Mouse (Mus musculus) heart, postnatal 10 days (tissue): ENCODE measurements at regions not wholly inside any gene's neighbourhood (a gene's known extent, or its start where the extent isn't known, plus 50 kb on each side); places are given as distances from the start of the nearest gene placed in this dataset.

Experiments
- DNase-seq, 2 experiments: peaks; one replicate each; pipeline ENCODE4 v3.0.0; 2021
- intact Hi-C: fragments of 180-260 bp; cut with DNase I; formaldehyde crosslinking; loops from one replicate; pipeline ENCODE4 v1.15.1; 2025

DNA sequence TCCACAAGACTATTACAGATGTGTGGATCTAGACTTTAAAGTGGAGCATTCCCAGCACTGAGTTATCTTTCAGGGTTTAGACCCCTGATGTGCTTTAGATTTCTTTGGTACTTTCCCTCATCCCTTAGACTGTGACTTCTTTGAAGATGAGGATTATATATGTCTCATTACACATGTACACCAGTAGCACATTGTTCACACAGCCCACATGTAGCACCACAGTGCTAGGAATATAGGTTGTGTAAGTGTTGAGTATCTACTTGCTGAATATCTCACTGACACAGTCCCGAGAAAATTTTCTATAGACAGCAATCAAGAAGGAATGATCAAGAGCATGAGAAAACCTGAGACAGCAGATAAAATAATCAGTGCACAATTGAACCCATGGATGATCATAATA, 243.4 kb upstream of the Brinp1 start:
- intact Hi-C loops: loop anchor here (2.0 kb wide), 1 partner anchor 557 kb away; no protein-coding TSS in a partner anchor
- DNase-seq: no peak

DNA sequence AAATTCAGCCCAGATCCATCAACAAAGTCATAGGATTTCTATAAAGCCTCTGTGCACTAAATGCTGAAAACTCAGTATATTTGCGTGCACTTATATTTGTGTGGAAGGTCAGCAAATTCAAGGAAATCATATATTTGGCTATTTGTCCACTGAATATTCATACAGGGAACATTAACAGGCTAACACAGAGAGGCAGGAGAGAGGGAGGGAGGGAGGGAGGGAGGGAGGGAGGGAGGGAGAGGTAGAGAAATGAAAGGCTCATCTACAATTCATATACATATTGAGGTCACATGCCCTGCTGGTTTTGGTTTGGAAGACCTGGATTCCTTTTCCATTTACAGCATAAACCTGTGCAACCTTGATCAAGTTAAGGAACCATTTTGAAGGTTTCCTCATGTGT, 241.9 kb upstream of the Brinp1 start:
- DNase-seq: no peak
- intact Hi-C loops: loop anchor here (2.0 kb wide), 1 partner anchor 559 kb away; no protein-coding TSS in a partner anchor

DNA sequence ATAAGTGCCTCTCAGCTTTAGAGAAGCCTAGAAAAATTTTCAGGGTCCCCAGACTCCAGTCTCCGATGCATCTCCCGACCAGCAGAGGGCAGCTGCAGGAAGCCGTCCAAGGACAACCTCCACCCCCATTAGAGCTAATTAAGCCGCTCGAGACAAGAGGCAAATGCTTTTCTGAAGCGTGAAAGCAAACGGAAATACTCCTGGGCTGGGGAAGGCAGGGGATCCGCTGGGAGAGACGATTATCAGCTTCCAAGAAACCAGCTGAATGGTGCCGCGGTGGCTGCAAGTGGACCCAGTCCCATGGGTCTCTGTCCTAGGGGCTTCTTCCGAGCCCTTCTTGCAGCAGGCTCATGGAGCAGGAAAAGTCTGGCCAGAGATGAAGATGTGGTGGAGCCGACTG, 241.4 kb upstream of the Brinp1 start:
- DNase-seq: peak; percentile 55 to 72
- intact Hi-C loops: loop anchor here (1.0 to 2.0 kb wide), 2 partner anchors 559 to 1111 kb away; no protein-coding TSS in a partner anchor
